Mouse (Mus musculus): ENCODE measurements around the gene Col4a3bp.

- TF ChIP-seq POLR2A (IDR thresholded peaks at IDR 0.05; ENCODE audit: insufficient read depth, low read length) (no peak), CTCF (IDR thresholded peaks at IDR 0.05; ENCODE audit: low read depth, low read length) (no peak)
Measured at GRCm38 (mm10) chr13:96672276-96672675, 129.9 kb downstream of the Col4a3bp start.
